Mouse (Mus musculus) left cerebral cortex, postnatal 10 days (tissue): ENCODE measurements around the gene Lrrfip2. TPM values are rescaled to one million over a fixed set of nuclear protein-coding genes. Genes with fewer than 3 reads are reported as not detected.

ENCODE experiments used
- DNase-seq, 2 experiments: peaks; one replicate each; pipeline ENCODE4 v3.0.0; 2021 to 2022; ENCODE audit warnings: low spot score in 2 of 2, mixed read lengths in 1 of 2; ENCODE audit errors: extremely low spot score in 1 of 2
- intact Hi-C: fragments of 180-260 bp; cut with DNase I; formaldehyde crosslinking; loops from one replicate; pipeline ENCODE4 v1.15.1; 2025
- total RNA-seq, 2 experiments: library from RNA; stranded (reverse); gene quantifications; 2 replicates each; pipeline ENCODE4 v1.2.3; 2021

Gene Lrrfip2
- total RNA-seq, 2 experiments from 2014 or later = 31.4 to 32.5 TPM

DNA sequence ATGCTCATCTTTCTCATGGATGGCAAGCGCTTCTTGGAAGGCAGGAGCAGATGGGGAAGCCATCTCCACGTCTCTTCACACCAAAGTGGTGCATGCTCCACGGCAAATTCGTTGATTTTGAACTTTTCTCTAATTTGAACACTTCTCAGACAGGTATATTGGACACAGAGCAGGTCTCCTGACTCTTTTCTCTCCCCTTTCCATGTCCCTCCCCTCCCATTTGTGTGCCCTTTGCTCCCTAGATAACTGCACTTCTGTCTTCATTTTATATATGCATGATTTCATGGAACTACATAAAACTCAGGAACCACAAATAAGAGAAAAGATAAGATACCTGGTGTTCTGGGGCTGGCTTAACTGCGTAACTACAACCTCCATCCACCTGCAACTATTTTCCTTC lies 14.1 kb upstream of the Lrrfip2 start:
- intact Hi-C loops = no loop called here
- no peak for DNase-seq

GRCm38 (mm10) chr9:111103893-111104292 lies 13.5 kb upstream of the Lrrfip2 start:
- no peak for DNase-seq
- intact Hi-C loops = no loop called here

GRCm38 (mm10) chr9:111107863-111108262 lies 9.5 kb upstream of the Lrrfip2 start:
- intact Hi-C loops = no loop called here

DNA sequence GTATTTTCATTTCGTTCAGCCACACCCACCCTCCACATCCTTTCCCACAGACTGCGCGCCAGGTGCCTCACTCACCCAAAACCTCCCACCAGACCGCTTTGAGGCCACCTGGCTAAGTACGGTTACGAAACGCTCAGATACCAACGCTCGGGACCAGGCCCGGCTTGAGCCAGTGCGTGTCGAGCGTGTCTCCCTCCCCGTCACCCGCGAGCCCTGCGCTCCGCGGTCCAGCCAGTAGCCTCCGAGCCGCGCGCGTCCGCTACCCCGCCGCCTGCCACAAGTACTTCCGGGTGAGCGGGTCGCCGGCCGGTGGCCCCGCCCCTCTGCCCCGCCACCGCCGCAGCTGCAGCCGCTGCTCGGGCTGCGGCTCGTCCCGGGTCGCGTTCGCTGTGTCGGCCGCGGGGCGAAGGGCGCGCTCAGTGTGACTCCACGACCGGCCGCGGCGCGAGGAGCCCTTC lies 431 bp downstream of the Lrrfip2 start:
- intact Hi-C loops = no loop called here
- DNase-seq = peak; percentile 49 to 91

More at GRCm38 (mm10) chr9:111107863-111108262, 9.5 kb upstream of the Lrrfip2 start:
- no peak for DNase-seq

DNA sequence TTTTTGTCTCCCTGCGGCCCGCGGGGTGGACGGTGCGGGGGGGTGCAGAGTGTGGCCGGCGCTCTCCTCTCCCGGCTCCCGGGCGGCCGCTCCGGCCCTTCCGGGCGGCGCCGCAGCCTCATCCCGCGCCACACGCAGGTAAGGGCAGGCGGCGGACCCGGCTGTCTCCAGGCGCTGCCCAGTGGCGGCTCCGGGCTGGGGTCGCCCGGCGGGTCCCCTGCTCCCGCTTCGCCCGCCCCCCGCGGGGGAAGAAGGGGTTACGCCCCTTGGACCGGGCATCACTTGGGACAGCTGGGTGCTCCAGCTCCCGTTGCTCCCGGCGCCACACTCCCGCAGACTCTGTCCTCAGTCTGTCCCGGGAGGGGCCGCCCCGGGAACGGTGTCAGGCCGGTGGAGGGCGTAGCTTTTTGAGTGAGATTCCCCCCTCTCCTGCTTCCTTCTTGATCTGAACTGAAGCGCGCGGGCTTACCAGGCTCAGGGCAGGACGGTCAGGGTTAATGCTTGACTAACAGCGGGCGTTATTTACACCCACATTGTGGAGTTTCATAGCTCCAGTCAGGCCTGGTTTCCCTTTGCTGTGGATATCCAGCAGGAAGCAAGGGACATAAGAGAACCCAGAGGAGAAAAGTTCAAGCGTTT lies 979 bp downstream of the Lrrfip2 start:
- intact Hi-C loops = no loop called here
- peak in 1 of 2 experiments; percentile 59 for DNase-seq

- no peak for DNase-seq
- intact Hi-C loops = no loop called here
Measured at GRCm38 (mm10) chr9:111118891-111119441, 1.6 kb downstream of the Lrrfip2 start.

- intact Hi-C loops = no loop called here
- DNase-seq = no peak
Measured at GRCm38 (mm10) chr9:111122446-111122845, 5.1 kb downstream of the Lrrfip2 start.

- intact Hi-C loops = no loop called here
- DNase-seq = no peak
Measured at GRCm38 (mm10) chr9:111123336-111123735, 5.9 kb downstream of the Lrrfip2 start.

- intact Hi-C loops = no loop called here
- no peak for DNase-seq
Measured at GRCm38 (mm10) chr9:111124440-111124839, 7.0 kb downstream of the Lrrfip2 start.

DNA sequence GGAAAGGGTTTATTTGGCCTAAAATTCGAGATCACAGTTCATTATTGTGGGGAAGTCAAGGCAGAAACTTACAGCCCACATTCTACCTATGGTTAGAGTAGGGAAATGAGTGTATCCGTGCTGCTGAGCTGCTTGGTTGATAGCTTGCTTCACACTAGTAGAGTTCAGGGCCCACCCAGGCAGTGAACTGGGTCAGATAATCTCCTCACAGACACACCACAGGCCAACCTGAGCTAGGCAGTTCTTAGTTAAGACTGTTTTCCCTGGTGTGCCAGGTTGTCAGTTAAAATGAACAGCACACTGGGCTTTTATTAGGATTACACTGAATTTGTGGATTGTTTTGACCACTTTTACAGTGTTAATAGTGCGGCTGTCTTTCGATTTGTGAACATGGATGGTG lies 9.3 kb downstream of the Lrrfip2 start:
- no peak for DNase-seq
- intact Hi-C loops = no loop called here

DNA sequence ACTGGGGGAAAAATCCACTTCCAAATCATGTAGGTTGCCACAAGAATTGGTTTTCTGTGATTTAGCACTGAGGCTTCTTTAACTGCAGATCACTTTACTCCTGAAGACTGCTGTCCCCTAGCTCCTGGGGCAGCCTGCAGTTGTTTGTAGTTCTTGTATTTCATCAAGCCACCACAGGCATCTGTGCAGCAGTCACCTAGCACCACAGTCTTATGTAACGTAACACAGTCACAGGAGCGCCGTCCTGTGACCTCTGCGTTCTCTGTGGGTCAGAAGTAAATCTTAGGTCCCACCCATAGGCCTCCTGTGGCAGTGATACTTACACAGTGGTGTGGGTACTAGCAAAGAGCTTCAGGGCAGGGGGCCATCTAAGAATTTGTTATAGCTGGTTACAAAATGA lies 10.4 kb downstream of the Lrrfip2 start:
- no peak for DNase-seq
- intact Hi-C loops = no loop called here

DNA sequence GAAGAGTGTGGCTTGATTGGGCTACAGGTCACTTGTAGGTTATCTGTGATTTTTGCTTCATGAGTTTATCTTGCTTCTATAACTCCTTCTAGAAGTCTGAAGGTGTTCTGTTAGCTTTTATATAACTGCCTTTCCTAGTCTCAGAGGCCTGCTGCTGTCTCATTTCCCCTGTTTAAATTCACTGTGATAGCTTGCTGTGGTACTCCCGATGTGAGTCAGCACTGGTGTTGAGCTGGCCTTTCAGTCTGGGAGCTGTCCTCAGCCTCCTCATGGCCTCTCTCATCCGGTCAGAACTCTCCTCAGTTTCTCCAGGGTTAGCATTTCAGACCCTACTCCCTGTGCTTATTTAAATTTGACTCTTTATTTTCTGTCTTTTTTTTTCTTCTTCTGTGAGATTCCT lies 12.7 kb downstream of the Lrrfip2 start:
- DNase-seq = no peak
- intact Hi-C loops = no loop called here

- intact Hi-C loops = no loop called here
- DNase-seq = no peak
Measured at GRCm38 (mm10) chr9:111138161-111138560, 20.8 kb downstream of the Lrrfip2 start.

- no peak for DNase-seq
- intact Hi-C loops = no loop called here
Measured at GRCm38 (mm10) chr9:111142721-111143120, 25.3 kb downstream of the Lrrfip2 start.

DNA sequence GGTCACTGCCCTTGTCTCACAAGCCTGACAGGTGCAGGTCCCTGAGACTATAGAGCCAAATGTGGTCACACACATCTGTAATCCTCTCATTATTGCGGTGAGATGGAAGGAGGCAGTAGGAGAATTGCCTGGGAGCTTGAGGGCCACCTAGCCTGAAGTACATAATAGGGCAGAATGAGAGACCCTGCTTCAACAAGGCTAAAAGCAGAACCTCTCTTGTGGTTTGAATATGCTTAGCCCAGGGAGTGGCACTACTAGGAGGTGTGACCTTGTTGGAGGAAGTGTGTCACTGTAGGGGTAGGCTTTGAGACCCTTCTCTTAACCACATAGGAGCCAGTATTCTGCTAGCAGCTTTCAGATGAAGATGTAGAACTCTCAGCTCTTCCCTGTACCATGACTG lies 26.0 kb downstream of the Lrrfip2 start:
- DNase-seq = no peak
- intact Hi-C loops = no loop called here

DNA sequence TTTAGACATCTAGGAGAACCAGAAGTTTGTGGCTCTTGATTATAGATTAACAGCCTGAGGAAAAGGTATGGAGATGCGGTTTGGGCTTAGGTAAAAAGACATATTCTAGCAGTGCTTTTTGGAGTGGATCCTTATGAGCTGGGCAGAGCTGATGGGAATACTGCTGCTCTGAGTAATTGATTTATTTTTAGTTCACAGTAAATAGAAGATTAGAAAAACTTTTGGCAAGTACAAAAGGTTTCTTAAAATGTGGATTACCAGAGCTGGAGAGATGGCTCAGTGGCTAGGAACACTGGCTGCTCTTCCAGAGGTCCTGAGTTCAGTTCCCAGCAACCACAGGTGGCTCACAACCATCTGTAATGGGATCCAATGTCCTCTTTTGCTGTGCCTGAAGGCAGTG lies 27.3 kb downstream of the Lrrfip2 start:
- intact Hi-C loops = no loop called here

GRCm38 (mm10) chr9:111145497-111146190 lies 28.3 kb downstream of the Lrrfip2 start:
- intact Hi-C loops = no loop called here

More for the DNA sequence above, 27.3 kb downstream of the Lrrfip2 start:
- no peak for DNase-seq

GRCm38 (mm10) chr9:111146216-111146798 lies 28.9 kb downstream of the Lrrfip2 start:
- intact Hi-C loops = no loop called here
- DNase-seq = no peak

More at GRCm38 (mm10) chr9:111145497-111146190, 28.3 kb downstream of the Lrrfip2 start:
- no peak for DNase-seq

DNA sequence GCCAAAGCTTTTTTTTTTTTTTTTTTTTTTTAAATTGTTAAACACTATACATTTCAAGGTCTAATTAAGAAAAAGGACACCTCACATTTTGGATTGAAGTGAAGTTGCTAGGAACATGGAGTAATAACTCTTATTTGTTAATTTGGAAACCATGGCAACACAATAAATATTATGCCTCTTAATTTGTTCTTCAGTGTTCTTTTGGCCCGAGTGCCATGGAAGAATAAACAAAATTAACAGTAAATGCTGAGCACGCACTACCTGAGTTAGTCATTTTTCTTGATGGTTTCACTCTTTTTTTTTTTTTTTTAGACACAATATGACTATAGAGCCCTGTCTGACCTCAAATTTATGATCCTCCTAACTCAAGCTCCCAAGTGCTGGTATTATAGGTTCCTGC lies 30.6 kb downstream of the Lrrfip2 start:
- DNase-seq = no peak
- intact Hi-C loops = no loop called here

GRCm38 (mm10) chr9:111148414-111148813 lies 31.0 kb downstream of the Lrrfip2 start:
- intact Hi-C loops = no loop called here
- no peak for DNase-seq
